Mouse (Mus musculus): Measurements from ENCODE around the gene Palmd.

Palmd gene

GRCm38 (mm10) chr3:116960414-116960813 lies 8.4 kb downstream of the Palmd start:
- DNase-seq (ENCODE audit: low spot score): no peak

- no peak for DNase-seq (ENCODE audit: low spot score)
These were observed 13.7 kb downstream of the Palmd start for GRCm38 (mm10) chr3:116955061-116955460.

GRCm38 (mm10) chr3:116953366-116953765 lies 15.4 kb downstream of the Palmd start:
- DNase-seq (ENCODE audit: low spot score): no peak

- no peak for DNase-seq (ENCODE audit: low spot score)
These were observed 16.4 kb downstream of the Palmd start for GRCm38 (mm10) chr3:116952242-116952899.

- no peak for DNase-seq (ENCODE audit: low spot score)
These were observed 17.3 kb downstream of the Palmd start for GRCm38 (mm10) chr3:116951489-116951888.

- DNase-seq (ENCODE audit: low spot score): no peak
These were observed 18.1 kb downstream of the Palmd start for GRCm38 (mm10) chr3:116950665-116951115.

GRCm38 (mm10) chr3:116946476-116946875 lies 22.3 kb downstream of the Palmd start:
- no peak for DNase-seq (ENCODE audit: low spot score)

- DNase-seq (ENCODE audit: low spot score): no peak
These were observed 25.4 kb downstream of the Palmd start for GRCm38 (mm10) chr3:116943422-116943821.

- DNase-seq (ENCODE audit: low spot score): peak; percentile 23
These were observed 26.0 kb downstream of the Palmd start for GRCm38 (mm10) chr3:116942751-116943150.

- no peak for DNase-seq (ENCODE audit: low spot score)
These were observed 27.1 kb downstream of the Palmd start for GRCm38 (mm10) chr3:116941559-116942117.

- no peak for DNase-seq (ENCODE audit: low spot score)
These were observed 27.8 kb downstream of the Palmd start for GRCm38 (mm10) chr3:116940804-116941558.

- no peak for DNase-seq (ENCODE audit: low spot score)
These were observed 31.7 kb downstream of the Palmd start for GRCm38 (mm10) chr3:116936934-116937691.

GRCm38 (mm10) chr3:116933158-116933557 lies 35.6 kb downstream of the Palmd start:
- no peak for DNase-seq (ENCODE audit: low spot score)

GRCm38 (mm10) chr3:116928994-116929393 lies 39.8 kb downstream of the Palmd start:
- DNase-seq (ENCODE audit: low spot score): no peak

GRCm38 (mm10) chr3:116923042-116923441 lies 45.7 kb downstream of the Palmd start:
- DNase-seq (ENCODE audit: low spot score): no peak

- no peak for DNase-seq (ENCODE audit: low spot score)
These were observed 47.3 kb downstream of the Palmd start for GRCm38 (mm10) chr3:116921535-116921934.

GRCm38 (mm10) chr3:116917016-116917415 lies 51.8 kb downstream of the Palmd start:
- no peak for DNase-seq (ENCODE audit: low spot score)

- DNase-seq (ENCODE audit: low spot score): no peak
These were observed 53.9 kb downstream of the Palmd start for GRCm38 (mm10) chr3:116914931-116915330.

- no peak for DNase-seq (ENCODE audit: low spot score)
These were observed 54.4 kb downstream of the Palmd start for GRCm38 (mm10) chr3:116914374-116914773.

GRCm38 (mm10) chr3:116906596-116906995 lies 62.2 kb downstream of the Palmd start:
- no peak for DNase-seq (ENCODE audit: low spot score)

- no peak for DNase-seq (ENCODE audit: low spot score)
These were observed 62.9 kb downstream of the Palmd start for GRCm38 (mm10) chr3:116905898-116906297.

GRCm38 (mm10) chr3:116904158-116904557 lies 64.6 kb downstream of the Palmd start:
- peak; percentile 82 for DNase-seq (ENCODE audit: low spot score)
